Mouse (Mus musculus) heart, adult 8-10 months (tissue): ENCODE data around the gene Ppt1. TPM values are rescaled to one million over a fixed set of nuclear protein-coding genes. Genes with fewer than 3 reads are reported as not detected.
"Not testable (repeated sequence)": the region's sequence is repeated elsewhere in the genome, so short reads cannot be mapped to it uniquely, and the experiment has no call there.

Source experiments
- DNase-seq: peaks from one replicate; pipeline ENCODE4 v3.0.0; 2022; ENCODE audit warnings: low spot score
- total RNA-seq, 4 experiments: library from RNA; stranded (reverse); gene quantifications; 2 replicates each; pipeline ENCODE4 v1.2.4; 2022

Ppt1 gene
- 10 to 100 TPM; 44.1 to 52.8 (median 49.1) TPM for total RNA-seq

GRCm38 (mm10) chr4:122835530-122836402, at the start of gene Ppt1:
Gene Ppt1, plus strand, starts transcription at chr4:122836242.
- peak; percentile 82 for DNase-seq

DNA sequence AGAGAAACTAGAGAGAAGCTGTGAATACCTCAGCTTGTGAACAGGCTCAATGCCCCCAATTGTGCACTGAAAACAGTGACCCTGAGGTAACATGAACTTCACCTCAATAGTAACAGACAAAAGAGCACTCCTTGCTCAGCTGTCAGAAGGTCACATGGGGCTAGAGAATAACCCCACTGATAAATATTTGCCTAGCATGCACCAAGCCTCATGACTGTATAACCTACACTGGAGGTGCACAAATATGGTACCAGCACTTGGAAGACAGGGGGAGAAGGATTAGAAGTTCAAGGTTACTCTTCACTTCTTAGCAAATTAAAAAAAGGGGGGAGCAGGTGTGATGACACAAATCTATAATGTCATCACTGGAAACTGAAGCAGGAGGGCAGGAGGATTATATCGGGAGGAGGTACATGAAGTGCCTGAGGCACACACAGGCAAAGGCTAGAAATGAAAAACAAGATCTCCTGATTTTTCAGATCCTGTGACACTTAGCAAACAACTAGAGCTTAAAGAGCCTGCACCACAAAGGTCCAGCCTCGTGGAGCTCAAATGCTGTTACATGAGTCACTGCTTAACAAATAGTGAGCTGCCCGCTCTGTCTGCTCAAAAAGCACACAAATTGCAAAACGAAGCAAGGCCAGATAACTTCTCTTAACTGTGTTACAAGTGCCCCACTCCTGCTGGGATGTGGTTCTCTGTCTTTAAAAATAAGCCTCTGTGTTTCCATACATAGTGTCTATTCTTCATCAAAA, 46.5 kb upstream of the Ppt1 start:
- no peak for DNase-seq

DNA sequence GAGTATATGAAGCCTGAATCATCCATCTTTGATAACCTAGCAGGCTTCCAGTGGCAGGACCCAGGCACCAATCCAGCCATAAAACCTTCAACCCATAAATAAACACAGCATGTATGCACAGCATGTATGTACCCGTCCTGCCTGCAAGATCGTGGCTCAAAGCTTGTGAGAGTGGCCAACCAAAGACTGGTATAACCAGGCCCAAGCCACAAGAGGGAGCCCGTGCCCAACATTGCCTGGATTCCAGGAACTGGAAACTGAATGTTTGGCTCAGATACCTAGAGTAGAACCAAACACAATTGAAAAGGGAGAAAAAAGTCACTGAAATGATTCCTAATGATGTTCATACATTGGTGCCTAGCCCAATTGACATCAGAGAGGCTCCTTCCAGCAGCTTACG, 27.9 kb upstream of the Ppt1 start:
- DNase-seq, result peak; percentile 45

DNA sequence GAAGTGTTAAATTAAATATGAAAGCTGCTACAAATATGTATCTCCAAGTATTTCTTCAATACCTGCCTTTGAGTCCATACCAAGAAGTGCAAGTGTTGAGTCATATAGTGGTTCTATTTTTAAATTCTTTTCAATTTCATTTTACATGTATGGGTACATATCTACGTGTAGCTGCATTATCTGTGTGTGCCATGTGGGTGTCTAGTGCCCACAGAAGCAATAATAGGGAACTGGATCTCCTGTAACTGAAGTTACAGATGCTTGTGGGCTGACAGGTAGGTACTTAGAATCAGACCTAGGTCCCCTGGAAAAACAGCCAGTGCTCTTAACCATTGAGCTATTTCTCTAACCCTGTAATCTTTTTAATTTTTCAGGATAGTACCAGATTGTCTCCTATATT, 24.9 kb upstream of the Ppt1 start:
- no peak for DNase-seq

DNA sequence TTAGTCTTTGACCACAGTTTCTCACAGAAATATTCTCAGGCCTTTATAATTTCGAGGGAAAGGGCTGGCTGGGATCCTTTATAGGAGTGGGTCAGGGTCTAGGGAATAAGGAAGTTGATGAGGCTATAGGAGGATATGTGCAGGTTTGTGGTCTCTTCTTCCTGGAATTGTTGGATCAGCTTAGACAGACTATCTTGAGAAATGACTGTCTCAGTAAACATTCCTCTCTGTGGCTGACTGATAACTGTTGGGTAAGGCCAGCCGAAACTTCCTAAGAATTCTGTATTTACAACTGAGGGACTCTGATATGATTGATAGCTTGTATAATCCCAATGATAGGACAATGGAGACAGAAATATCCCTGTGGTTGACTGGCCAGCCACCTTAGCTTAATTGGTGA, 24.2 kb upstream of the Ppt1 start:
- DNase-seq, result no peak

- DNase-seq, result no peak
Observed at GRCm38 (mm10) chr4:122816202-122816601, 19.8 kb upstream of the Ppt1 start.

DNA sequence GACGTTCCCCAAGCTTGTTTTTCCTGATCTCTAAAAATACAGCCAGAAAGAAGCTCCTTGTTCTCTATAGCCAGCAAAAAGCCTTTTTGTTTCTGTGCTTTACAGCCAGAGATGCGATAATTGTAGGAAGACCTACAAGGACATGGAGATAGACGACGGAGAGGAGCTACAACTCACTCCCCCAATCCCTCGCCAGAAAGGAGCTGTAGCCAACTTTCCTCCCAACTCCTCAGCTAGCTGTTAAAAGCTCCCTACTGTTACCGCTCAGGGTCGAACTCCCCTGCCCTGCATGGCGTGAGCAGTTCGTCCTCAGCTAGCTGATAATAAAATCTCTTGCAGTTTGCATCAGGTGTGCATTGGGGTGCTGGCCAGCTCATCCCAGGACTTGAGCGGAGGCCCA, 15.1 kb upstream of the Ppt1 start:
- not testable (repeated sequence) for DNase-seq

GRCm38 (mm10) chr4:122827651-122828050, 8.4 kb upstream of the Ppt1 start:
- no peak for DNase-seq

GRCm38 (mm10) chr4:122829339-122829738, 6.7 kb upstream of the Ppt1 start:
- no peak for DNase-seq

DNA sequence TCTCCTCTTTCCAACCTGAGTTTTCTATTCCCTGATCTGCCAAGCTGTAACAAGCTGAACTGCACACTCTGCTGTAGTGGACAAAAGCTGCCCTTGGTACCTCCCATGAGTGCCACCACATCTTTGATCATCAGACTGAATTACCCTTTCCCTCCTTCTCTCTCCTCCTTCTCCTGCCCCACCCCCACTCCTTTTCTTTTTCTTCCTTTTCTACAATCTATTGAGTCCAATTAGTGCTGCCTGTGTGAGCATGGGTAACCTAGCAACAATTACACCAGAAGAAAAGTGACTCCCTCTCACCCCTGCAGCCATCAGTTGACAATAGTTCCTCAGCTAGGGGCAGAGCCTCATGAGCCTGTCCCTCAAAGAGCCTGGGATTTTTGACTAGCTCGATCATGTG, 4.2 kb upstream of the Ppt1 start:
- DNase-seq, result no peak

- no peak for DNase-seq
Observed at GRCm38 (mm10) chr4:122836403-122836775, 347 bp downstream of the Ppt1 start.

DNA sequence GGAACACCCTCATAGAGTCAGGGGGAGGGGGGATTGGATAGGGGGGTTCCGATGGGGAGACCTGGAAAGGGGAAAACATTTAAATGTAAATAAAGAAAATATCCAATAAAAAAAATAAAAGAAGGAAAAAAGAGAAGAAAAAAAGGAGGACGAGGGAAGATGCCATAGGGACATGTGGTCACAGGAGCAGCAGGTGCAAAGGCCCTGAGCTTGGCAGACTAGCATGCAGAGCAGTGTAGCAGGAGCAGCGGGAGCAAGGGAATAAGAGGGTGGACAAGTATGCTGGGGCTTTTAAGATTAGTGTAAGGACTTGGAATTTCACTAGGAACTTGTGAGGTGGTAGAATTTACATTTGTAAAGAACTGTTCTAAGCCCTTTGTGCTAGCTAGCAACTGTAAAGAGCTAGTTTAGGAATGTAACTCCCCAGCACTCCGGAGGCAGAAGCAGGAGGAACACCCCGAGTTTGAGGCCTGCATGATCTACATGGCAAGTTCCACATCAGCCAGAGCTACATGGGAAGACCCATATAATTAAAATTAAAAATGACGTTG, 1.2 kb downstream of the Ppt1 start:
- DNase-seq, result no peak

- DNase-seq, result no peak
Observed at GRCm38 (mm10) chr4:122837994-122838393, 2.0 kb downstream of the Ppt1 start.

- no peak for DNase-seq
Observed at GRCm38 (mm10) chr4:122838416-122838815, 2.4 kb downstream of the Ppt1 start.

DNA sequence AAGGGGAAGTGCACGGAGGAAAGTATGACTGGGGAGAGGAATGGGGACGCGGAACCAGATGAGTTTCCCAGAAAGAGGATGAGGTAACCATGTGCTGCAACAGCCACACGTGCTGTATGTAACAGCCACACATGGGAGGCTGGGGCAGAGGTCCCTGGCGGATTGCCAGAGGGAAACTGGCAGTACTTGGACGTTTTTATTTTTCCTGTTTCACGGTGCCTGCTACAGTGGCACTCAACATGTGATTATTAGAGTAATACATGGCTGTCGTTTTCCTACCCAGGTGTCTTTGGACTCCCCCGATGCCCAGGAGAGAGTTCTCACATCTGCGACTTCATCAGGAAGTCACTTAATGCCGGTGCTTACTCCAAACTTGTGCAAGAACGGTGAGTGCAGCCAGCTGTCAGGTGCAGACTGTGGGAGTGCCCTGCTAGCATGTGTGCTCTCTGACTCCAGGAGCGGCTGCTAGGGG, 12.1 kb downstream of the Ppt1 start:
- DNase-seq, result no peak

- no peak for DNase-seq
Observed at GRCm38 (mm10) chr4:122851535-122851934, 15.5 kb downstream of the Ppt1 start.

DNA sequence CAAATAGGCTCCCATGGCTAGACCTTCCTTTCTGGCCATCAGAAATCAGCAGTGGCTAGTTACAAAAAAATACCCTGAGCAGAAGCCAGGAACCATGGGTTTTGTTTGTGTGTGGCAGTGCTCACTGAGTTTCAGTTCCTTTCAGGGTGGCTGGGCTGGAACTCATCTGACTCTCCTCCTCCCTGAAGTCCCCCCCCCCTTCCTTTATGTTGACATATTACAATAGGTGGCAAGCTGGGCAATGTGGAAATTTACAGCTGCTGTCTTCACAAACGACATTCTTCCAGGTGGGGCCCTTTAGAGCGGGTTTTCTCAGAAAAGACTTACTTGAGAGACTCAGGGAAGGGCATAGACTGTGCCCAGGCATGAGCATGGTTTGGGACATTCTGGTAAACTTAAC, 17.6 kb downstream of the Ppt1 start:
- no peak for DNase-seq

DNA sequence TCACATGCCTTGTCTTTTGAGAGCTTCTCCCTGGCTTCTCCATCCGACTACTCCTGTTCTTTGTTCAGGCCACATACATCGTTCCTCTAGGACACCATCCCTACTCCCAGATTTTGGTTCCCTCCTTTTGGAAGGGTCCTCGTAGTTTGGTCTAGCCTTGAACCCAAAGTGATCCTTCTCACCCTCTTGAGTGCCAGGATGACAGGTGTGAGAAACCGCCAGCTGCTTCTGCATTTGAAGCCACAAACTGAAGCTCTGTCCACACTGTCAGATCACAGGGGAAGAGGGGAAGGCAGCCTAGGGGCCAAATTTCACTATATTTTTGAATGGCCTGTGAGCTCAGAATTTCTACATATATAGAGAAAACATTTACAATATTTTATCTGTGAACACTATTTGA, 18.7 kb downstream of the Ppt1 start:
- DNase-seq, result no peak

- no peak for DNase-seq
Observed at GRCm38 (mm10) chr4:122857909-122858308, 21.9 kb downstream of the Ppt1 start.

DNA sequence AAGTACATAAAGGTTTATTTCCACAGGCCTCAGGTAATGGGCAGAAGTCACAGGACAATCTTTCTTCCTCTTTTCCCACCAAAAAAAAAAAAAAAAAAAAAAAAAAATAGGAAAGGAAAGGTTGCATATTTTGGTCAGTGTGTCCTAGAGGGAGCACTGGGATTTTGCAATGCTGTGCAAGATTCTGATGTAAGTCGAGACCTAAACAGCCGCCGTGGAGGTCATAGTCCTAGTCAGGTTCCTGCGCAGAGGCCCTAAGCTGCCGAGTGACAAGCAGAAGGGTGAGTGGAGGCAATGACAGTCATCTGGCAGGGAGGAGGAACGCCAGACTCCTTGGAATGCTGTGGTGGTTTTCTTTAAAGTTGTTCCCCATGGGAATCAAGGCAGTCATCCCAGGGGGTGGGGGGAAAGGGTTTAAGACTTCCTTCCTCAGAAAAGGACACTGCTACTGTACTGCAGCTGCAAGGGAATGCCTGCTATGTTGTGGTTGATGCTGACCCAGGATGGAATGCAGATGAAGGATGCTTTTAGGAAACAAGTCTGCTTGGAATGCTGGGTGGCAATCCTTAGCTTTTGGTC, 23.1 kb downstream of the Ppt1 start:
- no peak for DNase-seq

GRCm38 (mm10) chr4:122861836-122862235, 25.8 kb downstream of the Ppt1 start:
- no peak for DNase-seq

DNA sequence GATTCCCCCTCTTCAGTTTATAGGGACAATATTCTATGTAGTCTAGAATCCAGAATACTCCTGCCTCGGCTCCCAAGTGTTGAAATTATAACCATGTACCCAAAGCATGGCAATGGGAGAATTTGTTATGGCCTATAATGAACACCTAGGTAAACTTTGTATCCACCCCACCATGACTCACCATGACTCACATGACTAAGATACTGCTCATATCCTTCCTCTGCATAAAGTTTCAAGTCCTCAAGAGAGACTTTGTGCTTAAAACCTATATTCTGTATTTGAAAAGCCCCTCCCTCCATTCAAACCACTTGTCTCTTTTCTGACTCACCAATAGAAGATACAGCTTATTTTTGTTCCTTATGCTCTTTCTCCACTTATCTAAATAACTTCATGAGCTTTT, 32.0 kb downstream of the Ppt1 start:
- DNase-seq, result no peak
